Mouse (Mus musculus): Measurements from ENCODE around the gene Fancb. TPM values are rescaled to one million over a fixed set of nuclear protein-coding genes. Genes with fewer than 3 reads are reported as not detected.

Gene Fancb
- polyA plus RNA-seq, 1 experiment from 2014 or later = 11.4 TPM

- no peaks in the 10 kb centered on the region for H3K27me3 ChIP-seq (ENCODE audit: control insufficient read depth, insufficient read depth, low read length)
- H3K4me1 ChIP-seq (ENCODE audit: control insufficient read depth, insufficient read depth, low read length) = no peaks in the 10 kb centered on the region
- H3K4me3 ChIP-seq (replicated peaks; ENCODE audit: low read length) = no peak within 1 kb of the TSS
- H3K9me3 ChIP-seq (replicated peaks; ENCODE audit: control insufficient read depth, low read length) = no peaks in the 10 kb centered on the region
- no peaks in the 10 kb centered on the region for H3K36me3 ChIP-seq (ENCODE audit: control insufficient read depth, insufficient read depth, low read length)
- no peak for ATAC-seq (ENCODE audit: insufficient read depth, low FRiP score)
- no peak within 1 kb of the TSS for H3K9ac ChIP-seq (ENCODE audit: low read length)
- H3K4me2 ChIP-seq (ENCODE audit: low read depth, low read length) = no peak within 1 kb of the TSS
- H3K27ac ChIP-seq (ENCODE audit: low read length) = no peak within 1 kb of the TSS
Measured at GRCm38 (mm10) chrX:165004779-165005324, 24.5 kb downstream of the Fancb start, which contains the start of gene Gm17604. TSS of gene Gm17604 (minus strand) at chrX:165004829.

Other genes starting within 250 kb of the Fancb start
- 31.3 and 31.7 TPM in 2 replicates for gene Mospd2, start 217 bp upstream of the Fancb start, polyA plus RNA-seq (2015; fragmentation: Nextera tagmentation; extraction: Ambion mirVana)
- not detected in 2 replicates for gene Gm17604, start 24.2 kb downstream of the Fancb start, polyA plus RNA-seq (2015; fragmentation: Nextera tagmentation; extraction: Ambion mirVana)

Measured in stomach, embryonic 16.5 days (tissue).